Mouse (Mus musculus) C2C12 (cell line): ENCODE data around the gene Tnpo3. TPM values are rescaled to one million over a fixed set of nuclear protein-coding genes. Genes with fewer than 3 reads are reported as not detected.

ENCODE experiments used
- H3K27me3 ChIP-seq: one replicate; pipeline ENCODE4 v1.6.1; 2011; ENCODE audit not compliant: control insufficient read depth, insufficient read depth, insufficient read length
- H3K36me3 ChIP-seq: one replicate; pipeline ENCODE4 v1.6.1; 2011; ENCODE audit not compliant: control insufficient read depth, insufficient read depth
- H3K4me3 ChIP-seq: one replicate; pipeline ENCODE4 v1.5.1; 2011; ENCODE audit warnings: mild to moderate bottlenecking, control low read depth; ENCODE audit not compliant: poor library complexity, insufficient read depth, severe bottlenecking
- H3K79me2 ChIP-seq: one replicate; pipeline ENCODE4 v1.6.1; 2011; ENCODE audit not compliant: control insufficient read depth, insufficient read depth
- H3K79me3 ChIP-seq: one replicate; pipeline ENCODE4 v1.6.1; 2011; ENCODE audit warnings: low read depth, control low read depth
- H3ac ChIP-seq: one replicate; pipeline ENCODE3; 2011; ENCODE audit warnings: low read depth; ENCODE audit not compliant: control insufficient read depth, insufficient read length
- CEBPB ChIP-seq: IDR thresholded peaks from one replicate; pipeline ENCODE4 v1.6.1; 2011; ENCODE audit warnings: low read depth, mild to moderate bottlenecking, control low read depth, moderate library complexity
- CTCF ChIP-seq: IDR thresholded peaks from one replicate; pipeline ENCODE4 v1.5.1; 2011; ENCODE audit not compliant: control insufficient read depth, insufficient read depth, insufficient read length
- FOSL1 ChIP-seq: IDR thresholded peaks from one replicate; pipeline ENCODE4 v1.8.0; 2011; ENCODE audit warnings: mild to moderate bottlenecking, low read length; ENCODE audit not compliant: poor library complexity, insufficient read depth, severe bottlenecking
- MAX ChIP-seq: IDR thresholded peaks from one replicate; pipeline ENCODE4 v1.6.1; 2011; ENCODE audit warnings: mild to moderate bottlenecking, control low read depth
- MYOD1 ChIP-seq: IDR thresholded peaks from one replicate; pipeline ENCODE4 v1.6.1; 2011; ENCODE audit warnings: low read depth; ENCODE audit not compliant: control insufficient read depth, insufficient read length
- MYOG ChIP-seq: IDR thresholded peaks from one replicate; pipeline ENCODE4 v1.6.1; 2011; ENCODE audit not compliant: control insufficient read depth, insufficient read length; ENCODE audit errors: extremely low read depth
- USF1 ChIP-seq: IDR thresholded peaks from one replicate; pipeline ENCODE4 v1.6.1; 2011; ENCODE audit warnings: low read depth, mild to moderate bottlenecking, control low read depth, moderate library complexity
- polyA plus RNA-seq: library from polyadenylated mRNA; unstranded; fragments of >200 nt; fragmentation: generic; extraction: Trizol; gene quantifications from one replicate; pipeline ENCODE4 v1.2.1, GENCODE M21; 2012; ENCODE audit warnings: missing spikeins

The Tnpo3 gene
- polyA plus RNA-seq, 1 experiment = 29.4 TPM

DNA sequence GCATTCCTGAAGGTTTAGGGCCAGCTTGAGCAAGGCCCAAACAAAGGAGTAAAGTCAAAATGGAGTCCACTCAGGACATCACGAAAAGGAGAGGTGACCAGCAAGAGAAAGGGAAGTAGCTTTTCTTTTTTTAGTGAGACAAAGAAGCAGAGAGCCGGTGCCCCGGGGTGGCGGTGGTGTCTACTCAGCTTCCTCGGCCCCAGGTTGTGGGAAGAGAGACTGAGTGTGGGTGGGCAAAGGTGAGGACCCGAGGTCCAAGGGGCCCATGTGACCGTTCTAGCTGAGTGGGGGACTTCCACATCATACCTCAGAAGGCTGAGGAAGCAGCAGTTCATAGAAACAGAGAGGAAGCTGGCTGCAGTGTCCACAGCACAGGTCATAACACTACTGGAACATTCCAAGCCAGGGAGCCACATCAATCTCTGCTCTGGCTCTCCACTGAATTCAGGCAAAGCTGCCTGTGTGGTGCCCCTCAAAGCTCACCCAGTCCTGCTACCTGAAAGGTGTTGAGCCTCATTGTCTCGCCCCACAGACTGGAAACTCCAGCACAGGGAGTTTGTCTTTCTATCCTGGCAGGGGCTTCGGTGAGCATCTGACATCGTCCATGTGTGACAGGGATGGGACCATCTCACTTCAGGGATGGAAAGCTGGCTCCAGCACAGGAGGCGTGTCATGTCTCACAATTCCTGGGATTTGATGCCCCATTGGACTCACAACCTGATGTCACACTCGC lies 86.2 kb downstream of the Tnpo3 start:
- TF ChIP-seq MAX = no peak
- TF ChIP-seq MYOD1 = no peak
- no peak for TF ChIP-seq USF1
- TF ChIP-seq FOSL1 = no peak
- no peak for TF ChIP-seq CEBPB
- no peak for TF ChIP-seq MYOG
- no peak for TF ChIP-seq CTCF

DNA sequence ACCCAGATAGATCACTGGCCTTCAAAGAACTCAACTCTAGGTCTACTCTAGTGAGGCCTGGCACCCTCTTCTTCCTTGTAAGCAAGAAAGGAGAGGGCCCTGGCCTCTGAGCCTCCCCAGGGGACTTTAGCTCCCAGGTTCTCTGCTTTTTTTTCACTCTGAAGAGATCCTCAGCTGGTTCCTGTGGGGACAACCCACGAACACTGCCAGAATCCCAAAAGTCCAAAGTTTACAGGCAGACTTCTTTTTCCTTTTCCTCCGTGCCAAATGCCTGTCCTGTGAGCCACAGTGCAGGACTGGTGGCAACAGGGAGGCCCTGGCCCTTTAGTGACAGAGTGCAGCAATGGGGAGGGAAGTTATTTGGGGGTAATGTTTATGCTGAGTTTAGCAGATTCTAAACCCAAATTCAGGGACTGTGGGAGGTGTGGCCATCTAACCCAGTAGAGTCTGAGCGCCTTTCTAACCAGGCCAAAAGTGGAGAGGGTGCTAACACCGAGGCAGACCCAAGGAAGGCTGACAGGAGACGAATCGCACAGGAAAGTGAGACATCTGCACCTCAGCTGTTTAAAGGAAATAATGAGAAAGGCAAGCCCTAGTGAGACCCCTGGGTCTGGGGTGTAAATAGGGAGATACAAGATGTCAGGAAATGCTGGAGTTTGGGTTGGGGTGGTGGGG lies 86.9 kb downstream of the Tnpo3 start:
- Histone ChIP-seq H3K79me2 (no peaks in the 10 kb centered on the region), H3K36me3 (no peaks in the 10 kb centered on the region), H3K4me3 (no peak overlapping the region), H3K79me3 (no peaks in the 10 kb centered on the region), H3ac (no peak overlapping the region), H3K27me3 (peaks cover 6% of the 10 kb centered on the region)
- TF ChIP-seq CEBPB = no peak
- no peak for TF ChIP-seq MYOD1
- no peak for TF ChIP-seq USF1
- TF ChIP-seq MYOG = no peak
- TF ChIP-seq FOSL1 = no peak
- TF ChIP-seq MAX = no peak
- no peak for TF ChIP-seq CTCF

More for the DNA sequence above, 86.2 kb downstream of the Tnpo3 start:
- Histone ChIP-seq H3K36me3 (no peaks in the 10 kb centered on the region), H3ac (no peak overlapping the region), H3K4me3 (no peak overlapping the region), H3K79me2 (no peaks in the 10 kb centered on the region), H3K79me3 (no peaks in the 10 kb centered on the region), H3K27me3 (peaks cover 6% of the 10 kb centered on the region)

DNA sequence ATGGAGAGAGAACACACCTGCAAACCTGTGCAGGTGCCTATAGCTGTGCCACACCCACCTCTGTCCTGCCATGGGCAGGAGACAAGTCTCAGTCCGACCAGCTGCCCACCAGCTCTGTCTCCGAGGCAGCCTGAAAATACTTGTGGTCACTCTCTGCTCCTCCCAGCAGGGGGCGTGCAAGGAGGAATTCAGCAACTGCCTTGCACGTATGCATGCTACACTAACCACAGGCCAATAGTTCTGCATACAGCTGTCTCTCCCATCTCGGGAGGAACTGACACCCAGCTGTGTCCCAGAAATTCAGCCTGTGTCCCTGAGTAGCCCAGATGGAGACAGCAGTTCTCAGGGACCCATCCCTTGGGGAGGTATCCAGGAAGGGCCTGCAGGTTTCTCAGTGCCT lies 92.5 kb downstream of the Tnpo3 start:
- no peaks in the 10 kb centered on the region for H3K79me3 ChIP-seq
- H3K36me3 ChIP-seq = no peaks in the 10 kb centered on the region
- no peak overlapping the region for H3ac ChIP-seq
- no peak for TF ChIP-seq USF1
- no peak for TF ChIP-seq FOSL1
- TF ChIP-seq CTCF = peak; percentile 82
- peak; percentile 93 for TF ChIP-seq MYOD1
- TF ChIP-seq MYOG = no peak
- H3K79me2 ChIP-seq = no peaks in the 10 kb centered on the region
- peaks cover 6% of the 10 kb centered on the region for H3K27me3 ChIP-seq
- no peak overlapping the region for H3K4me3 ChIP-seq

DNA sequence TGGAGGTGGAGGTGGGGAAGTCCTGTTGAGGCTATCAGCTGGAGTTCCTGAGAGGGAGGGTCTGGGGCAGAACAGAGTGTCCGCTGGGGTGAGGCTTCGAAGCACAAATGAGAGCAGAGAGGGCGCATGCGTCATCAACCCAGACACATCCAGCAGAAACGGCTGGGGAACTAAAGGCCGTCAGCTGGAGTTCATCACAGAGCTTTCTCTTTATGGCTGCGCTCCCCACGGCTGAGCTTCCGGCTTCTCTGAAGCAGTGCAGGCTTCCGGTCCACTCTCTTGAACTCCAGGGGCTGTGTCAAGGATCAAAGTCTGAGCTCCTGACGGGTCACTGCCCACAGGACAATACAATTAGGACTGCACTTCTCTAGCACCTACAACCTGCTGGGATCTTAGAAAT lies 96.4 kb downstream of the Tnpo3 start:
- Histone ChIP-seq H3K36me3 (no peaks in the 10 kb centered on the region), H3K27me3 (peaks cover under 1% of the 10 kb centered on the region), H3ac (no peak overlapping the region), H3K4me3 (peak overlapping the region; percentile 2), H3K79me3 (no peaks in the 10 kb centered on the region), H3K79me2 (no peaks in the 10 kb centered on the region)
- TF ChIP-seq MAX (no peak), CEBPB (no peak), MYOD1 (no peak), MYOG (no peak), FOSL1 (no peak), USF1 (no peak), CTCF (no peak)

DNA sequence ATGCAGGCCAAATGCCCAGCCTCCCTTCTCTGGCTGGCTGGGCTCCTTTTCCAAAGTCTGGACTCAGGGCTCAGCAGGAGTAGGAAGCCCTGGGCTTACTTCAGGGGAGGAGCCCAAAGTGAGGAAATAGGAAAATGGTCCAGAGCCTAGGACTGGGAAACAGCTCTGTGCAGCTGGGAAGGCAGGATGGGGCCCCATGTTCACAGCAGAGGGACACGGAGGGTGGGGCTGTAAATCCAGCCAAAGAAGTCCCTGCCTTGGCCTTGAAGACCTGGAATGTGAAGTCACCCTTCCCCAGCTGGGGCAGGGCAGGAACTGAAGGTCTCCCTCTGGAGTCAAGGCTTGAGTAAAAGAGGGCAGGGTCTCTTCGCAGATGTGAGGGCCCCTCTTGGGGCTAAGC lies 100.6 kb downstream of the Tnpo3 start:
- Histone ChIP-seq H3ac (no peak overlapping the region), H3K79me2 (no peaks in the 10 kb centered on the region), H3K4me3 (no peak overlapping the region), H3K79me3 (no peaks in the 10 kb centered on the region), H3K36me3 (no peaks in the 10 kb centered on the region), H3K27me3 (peaks cover 27% of the 10 kb centered on the region)
- TF ChIP-seq MYOG (no peak), MYOD1 (no peak), CTCF (no peak), CEBPB (no peak), FOSL1 (no peak), MAX (no peak), USF1 (no peak)
